Mouse (Mus musculus) T-helper 2 cell (primary cell): ENCODE results near the gene Ago1.

Experiments
- in situ Hi-C: fragments of 300-600 bp; cut with MboI, MseI; formaldehyde crosslinking; loops from one replicate; pipeline ENCODE4 v1.15.1; 2025; ENCODE audit warnings: high pct_unique_total_duplicates

The Ago1 gene

DNA sequence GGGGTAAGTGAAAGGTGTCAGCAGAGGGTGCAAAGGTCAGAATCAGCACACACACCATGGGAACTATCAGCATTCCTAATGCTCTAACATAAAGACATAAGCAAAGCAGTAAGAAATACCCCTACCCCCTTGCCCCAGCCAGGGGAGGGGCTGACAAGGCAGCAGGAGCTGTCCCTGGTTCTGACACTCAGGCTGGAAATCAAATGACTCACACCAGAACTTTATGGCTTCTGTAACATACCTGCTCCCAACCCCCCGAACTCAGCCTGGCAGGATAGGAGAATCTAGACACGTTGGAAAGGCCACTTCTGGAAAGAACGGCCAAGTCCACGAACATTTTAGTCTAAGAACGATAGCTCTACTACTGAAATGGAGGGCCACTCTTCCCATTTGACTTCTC is 4.6 kb upstream of the Ago1 start:
- in situ Hi-C loops, result no loop called here

GRCm38 (mm10) chr4:126469334-126469733 is 951 bp upstream of the Ago1 start:
- in situ Hi-C loops, result no loop called here

GRCm38 (mm10) chr4:126468925-126469324 is 542 bp upstream of the Ago1 start:
- in situ Hi-C loops, result no loop called here

DNA sequence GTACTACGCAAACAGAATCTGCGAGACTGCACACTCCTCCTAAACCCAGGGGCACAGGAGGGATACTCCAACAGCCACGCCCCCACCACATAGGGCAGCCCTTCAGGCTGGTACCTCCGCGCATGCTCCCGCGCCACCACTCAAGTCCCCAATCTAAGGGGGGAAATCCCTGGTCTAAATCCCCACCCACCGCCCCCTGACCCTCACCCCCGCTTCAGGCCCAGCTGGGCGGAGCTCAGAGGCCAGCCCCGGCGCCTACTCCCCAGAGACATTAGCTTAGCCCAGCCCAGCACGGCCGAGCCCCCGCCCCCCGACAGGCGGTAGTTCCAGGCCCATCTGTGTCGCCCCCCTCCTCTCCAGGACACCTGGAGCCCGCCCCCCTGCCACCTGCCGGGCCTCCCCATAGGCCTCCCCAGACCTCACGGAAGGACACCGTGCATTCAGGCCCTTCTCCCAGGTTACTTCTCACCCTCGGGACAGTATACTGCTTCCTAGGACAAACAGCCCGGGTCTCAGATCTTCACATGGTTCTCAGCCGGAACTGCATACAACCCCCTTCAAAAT is 580 bp downstream of the Ago1 start:
- in situ Hi-C loops, result no loop called here

DNA sequence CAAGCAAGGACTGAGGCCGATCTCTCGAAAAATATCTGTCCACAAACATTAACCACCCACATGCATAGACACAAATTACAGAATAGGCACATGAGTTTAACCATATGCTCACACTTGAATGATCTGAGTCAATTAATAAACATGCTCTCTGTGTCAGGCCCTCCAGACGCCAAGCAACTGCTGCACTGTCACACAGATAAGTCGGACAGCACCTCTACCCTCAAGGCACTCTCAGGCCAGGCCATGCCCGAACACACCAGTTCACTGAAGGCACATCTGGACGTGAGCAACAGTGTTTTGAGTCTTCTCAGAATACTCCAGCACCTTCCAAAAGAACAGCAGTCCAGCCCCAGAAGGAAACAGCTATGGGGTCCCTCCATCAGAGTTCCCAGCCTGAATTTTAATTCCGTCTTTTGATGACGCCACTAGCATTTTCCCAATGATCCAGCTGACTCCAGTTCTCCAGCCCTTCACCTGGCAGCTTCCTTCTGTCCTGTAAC is 2.1 kb downstream of the Ago1 start:
- in situ Hi-C loops, result no loop called here

- in situ Hi-C loops, result no loop called here
These were observed 2.5 kb downstream of the Ago1 start for GRCm38 (mm10) chr4:126465843-126466242.

DNA sequence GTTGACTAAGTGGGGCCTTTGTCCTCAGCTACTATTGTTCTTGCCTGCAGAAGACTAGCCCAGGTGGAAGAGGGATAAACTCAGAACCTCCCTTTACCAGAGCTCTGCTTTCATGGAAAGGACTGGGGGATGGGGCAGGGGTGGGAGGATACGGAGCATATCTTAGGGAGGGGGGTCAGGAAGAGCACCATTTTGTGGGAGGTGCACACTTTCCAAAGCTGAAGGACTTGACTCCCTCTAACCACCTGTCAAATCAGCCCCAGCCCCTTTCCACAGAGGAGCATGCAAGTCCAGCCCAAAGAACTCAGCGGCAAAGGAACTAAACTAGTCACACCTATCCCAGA is 3.5 kb downstream of the Ago1 start:
- in situ Hi-C loops, result no loop called here

GRCm38 (mm10) chr4:126464189-126464891 is 4.0 kb downstream of the Ago1 start:
- in situ Hi-C loops, result no loop called here

- in situ Hi-C loops, result no loop called here
These were observed 12.9 kb downstream of the Ago1 start for GRCm38 (mm10) chr4:126455441-126455840.

- in situ Hi-C loops, result no loop called here
These were observed 13.7 kb downstream of the Ago1 start for GRCm38 (mm10) chr4:126454547-126455254.

GRCm38 (mm10) chr4:126450268-126450667 is 18.1 kb downstream of the Ago1 start:
- in situ Hi-C loops, result no loop called here

- in situ Hi-C loops, result no loop called here
These were observed 21.3 kb downstream of the Ago1 start for GRCm38 (mm10) chr4:126447126-126447525.

DNA sequence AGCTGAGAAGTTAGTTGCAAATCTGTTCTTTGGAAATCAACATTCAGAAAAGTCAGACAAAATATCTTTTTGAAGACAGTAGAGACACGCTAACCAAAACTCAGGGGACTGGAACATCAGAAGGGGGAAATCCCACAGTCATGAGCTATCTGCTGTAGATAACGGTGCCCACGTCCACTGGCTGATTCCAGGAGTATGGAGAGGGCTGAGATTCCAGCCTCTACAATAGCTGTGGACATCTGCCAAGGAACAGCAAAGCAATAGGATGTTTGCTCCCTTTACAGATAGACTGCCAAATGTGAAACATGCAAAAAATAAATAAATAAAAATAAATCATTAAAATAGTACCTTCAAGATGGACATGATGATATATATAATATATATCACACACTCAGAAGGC is 23.9 kb downstream of the Ago1 start:
- in situ Hi-C loops, result no loop called here

GRCm38 (mm10) chr4:126438261-126438660 is 30.1 kb downstream of the Ago1 start:
- in situ Hi-C loops, result no loop called here

- in situ Hi-C loops, result no loop called here
These were observed 32.1 kb downstream of the Ago1 start for GRCm38 (mm10) chr4:126436268-126436667.

DNA sequence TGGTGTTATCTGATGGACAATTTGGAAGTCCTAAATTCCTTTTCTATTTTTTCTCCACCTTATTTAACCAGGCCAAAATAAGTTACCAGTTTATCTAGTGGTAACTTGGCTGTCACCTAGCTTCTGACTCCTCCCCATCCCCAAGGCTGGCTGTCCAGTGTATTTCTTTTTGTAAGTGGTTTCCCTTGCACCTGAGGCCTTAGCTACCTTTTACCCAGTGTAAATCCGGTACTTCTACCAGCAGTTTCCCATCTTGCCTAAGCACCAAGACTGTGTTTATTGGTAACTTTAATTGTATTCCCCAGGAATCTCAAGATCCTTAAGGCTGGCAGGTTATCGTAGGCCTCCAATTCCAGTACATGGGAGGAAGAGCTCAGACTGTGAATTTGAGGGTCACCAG is 34.3 kb downstream of the Ago1 start:
- in situ Hi-C loops, result no loop called here

GRCm38 (mm10) chr4:126433175-126433574 is 35.2 kb downstream of the Ago1 start:
- in situ Hi-C loops, result no loop called here

GRCm38 (mm10) chr4:126431746-126432145 is 36.6 kb downstream of the Ago1 start:
- in situ Hi-C loops, result no loop called here

- in situ Hi-C loops, result no loop called here
These were observed 38.9 kb downstream of the Ago1 start, which contains the start of gene Ago3 for GRCm38 (mm10) chr4:126429347-126430079. Gene Ago3, minus strand, starts transcription at chr4:126429556.

- in situ Hi-C loops, result no loop called here
These were observed 39.6 kb downstream of the Ago1 start for GRCm38 (mm10) chr4:126428682-126429346.

GRCm38 (mm10) chr4:126423866-126424265 is 44.5 kb downstream of the Ago1 start:
- in situ Hi-C loops, result no loop called here

- in situ Hi-C loops, result no loop called here
These were observed 52.7 kb downstream of the Ago1 start for GRCm38 (mm10) chr4:126415707-126416106.
